Mouse (Mus musculus): ENCODE measurements around the gene Rplp1. TPM values are rescaled to one million over a fixed set of nuclear protein-coding genes. Genes with fewer than 3 reads are reported as not detected.

Gene Rplp1
- total RNA-seq, 2 experiments from 2014 or later = 2,291 to 2,466 TPM

DNA sequence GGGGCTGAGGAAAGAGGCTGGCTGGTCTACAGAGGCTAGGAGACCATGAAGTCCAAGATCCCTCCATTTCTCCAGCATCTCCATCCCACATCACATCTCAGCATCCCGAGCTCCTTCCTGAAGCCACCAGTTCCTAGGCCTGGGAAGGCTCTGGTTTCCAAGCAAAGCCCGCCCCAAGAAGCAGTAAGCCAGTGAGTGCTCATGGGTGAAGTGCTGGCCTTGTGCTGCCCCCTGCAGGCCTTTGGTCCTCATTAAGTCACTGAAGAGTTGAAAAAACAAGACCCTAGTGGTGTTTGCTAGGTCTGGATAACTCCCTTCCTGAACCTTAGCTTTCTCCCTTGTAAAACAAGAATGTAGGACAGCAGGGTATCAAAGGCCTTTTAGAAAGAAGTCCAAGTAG lies 35.5 kb downstream of the Rplp1 start:
- peak in 1 of 2 experiments; percentile 25 for DNase-seq (ENCODE audit: low spot score in 2 of 2)

DNA sequence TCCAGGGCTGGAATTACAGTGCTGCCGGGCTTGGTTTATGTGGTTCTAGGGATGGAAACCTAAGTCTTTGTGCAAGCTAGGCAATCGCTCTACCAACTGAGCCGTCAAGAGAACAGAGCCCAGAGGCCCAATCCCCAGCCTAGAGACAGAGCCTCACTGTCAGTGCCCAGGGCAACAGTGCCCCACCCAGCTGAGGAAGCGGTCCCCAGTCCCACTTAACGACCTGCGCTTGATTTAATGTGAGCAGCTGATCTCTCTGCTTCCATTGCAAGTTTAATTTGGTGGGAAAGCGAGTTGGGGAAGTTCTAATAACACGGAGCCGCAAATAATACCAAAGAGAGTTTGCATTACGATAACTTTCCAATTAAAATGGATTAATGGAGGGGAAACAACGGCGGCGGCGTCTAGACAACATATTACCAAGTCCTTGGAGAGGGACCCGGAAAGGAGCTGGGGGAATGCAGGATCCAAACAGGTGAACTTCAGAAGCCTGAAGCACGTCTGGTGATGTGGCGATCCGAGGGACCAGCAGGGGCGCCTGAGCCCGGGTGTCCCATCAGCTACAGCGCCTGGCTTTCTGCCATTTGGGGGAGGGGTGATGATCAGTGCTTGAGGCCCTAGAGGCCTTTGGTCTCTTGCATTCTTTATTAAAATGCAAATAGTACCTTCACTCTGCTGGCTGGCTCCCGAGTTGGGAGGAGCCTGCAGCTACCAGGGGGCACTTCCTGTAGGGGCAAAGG lies 36.8 kb downstream of the Rplp1 start:
- DNase-seq (ENCODE audit: low spot score in 2 of 2) = no peak

DNA sequence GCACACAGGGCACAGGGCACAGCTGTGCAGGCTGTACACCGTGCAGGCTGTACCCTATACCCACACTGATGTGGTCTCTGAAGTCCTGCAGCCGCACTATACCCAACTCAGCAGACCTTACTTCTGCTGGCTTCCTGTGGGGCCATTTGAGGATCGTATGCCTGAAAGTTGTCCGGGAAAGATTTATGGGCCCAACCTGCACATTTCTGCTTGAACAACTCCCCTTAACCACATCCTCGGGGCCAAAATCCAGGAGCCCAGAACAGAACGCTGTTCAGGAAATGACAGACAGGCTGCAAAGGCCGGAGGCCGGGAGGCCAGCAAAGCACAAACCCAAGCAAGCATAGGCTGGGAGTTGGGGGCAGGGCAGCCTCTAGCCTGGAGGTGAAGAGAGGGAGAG lies 41.0 kb downstream of the Rplp1 start:
- DNase-seq (ENCODE audit: low spot score in 2 of 2) = no peak

DNA sequence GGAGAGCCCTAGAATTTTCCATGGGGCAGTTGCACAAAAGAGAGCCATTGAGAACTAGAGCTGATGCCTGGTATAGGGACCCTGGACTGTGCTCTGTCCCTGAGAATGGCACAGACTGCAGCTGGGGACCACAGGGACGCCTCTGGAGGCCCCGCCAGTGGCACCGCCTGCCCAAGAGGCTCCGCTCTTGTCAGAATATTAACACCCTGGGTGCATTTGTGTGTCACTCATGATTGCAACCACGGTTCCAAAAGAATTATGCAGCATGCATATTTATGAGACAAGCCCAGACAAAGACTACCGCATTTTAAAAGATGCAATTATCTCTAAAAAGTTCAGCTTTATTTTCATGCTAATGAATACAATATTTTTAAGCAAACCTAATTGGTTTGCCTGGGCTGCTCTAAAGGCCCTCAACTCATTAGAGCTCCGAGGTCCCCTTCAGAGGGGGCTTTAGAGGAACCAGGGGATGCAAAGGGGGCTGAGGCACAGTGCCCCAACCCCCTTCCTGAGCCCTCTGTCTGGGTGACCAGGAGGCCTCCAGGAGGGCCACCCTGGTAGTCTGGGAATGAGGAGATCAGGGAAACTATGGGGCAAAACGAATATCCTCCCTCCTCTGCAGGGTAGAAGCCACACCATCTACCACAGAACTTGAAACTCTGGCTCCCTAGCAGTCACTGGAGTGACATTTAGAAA lies 41.9 kb downstream of the Rplp1 start:
- no peak for DNase-seq (ENCODE audit: low spot score in 2 of 2)

DNA sequence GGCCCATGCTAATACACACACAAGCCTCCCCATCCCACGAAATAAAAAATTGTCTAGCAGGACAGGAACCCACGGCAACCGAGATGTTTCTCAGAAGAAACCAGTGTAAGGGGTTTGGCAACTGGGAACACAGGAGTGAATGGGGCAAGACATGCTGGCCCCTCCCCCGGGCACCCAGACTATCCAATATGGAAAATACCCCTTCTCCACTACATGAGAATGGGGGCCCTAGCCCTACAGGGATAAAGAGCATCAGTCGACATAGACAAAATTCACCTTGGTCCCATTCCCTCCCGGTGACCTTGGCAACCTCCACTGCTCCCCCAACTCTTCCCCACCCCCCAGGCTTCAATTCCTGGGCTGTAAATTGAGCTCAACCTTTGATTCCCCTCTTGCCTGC lies 42.5 kb downstream of the Rplp1 start:
- DNase-seq (ENCODE audit: low spot score in 2 of 2) = no peak

DNA sequence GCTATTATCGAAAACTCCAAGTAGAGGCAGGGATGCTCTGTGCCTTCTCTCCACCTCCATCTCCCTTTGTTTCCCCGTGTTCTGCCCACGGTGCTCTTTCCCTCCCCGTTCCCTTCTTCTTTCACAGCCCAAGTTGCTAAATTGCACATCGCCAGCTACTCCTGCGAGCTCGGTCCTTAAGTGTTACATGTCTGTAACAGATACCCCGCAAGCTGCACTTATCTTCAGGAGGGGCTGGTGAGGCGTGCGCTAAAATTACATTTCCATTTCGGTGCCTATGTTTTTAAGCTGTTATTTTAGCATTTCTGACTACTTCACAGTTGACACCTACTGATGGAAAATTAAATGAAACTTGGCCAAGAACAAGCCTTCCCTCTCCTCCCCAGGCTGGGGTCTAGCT lies 46.7 kb downstream of the Rplp1 start:
- DNase-seq (ENCODE audit: low spot score in 2 of 2) = no peak

Other genes with a start within 250 kb of the Rplp1 start
- gene Kif23, start 32.2 kb upstream of the Rplp1 start, total RNA-seq (2021) = 10 to 100 TPM; 45.0 to 52.8 TPM
- gene Paqr5, start 112.3 kb upstream of the Rplp1 start, total RNA-seq (2021) = 1 to 10 TPM; 1.9 to 9.9 TPM
- 10 to 100 TPM; 29.2 to 29.4 TPM for gene Glce, start 208.1 kb upstream of the Rplp1 start, total RNA-seq (2021)

All from adrenal gland, postnatal 4 days (tissue).